Mouse (Mus musculus): ENCODE measurements at regions not wholly inside any gene's neighbourhood (a gene's known extent, or its start where the extent isn't known, plus 50 kb on each side); places are given as distances from the start of the nearest gene placed in this dataset.
A peak's percentile ranks its signal among the peaks of the same experiment; 100 is the strongest.

GRCm38 (mm10) chr1:137226479-137227097 is 266.3 kb upstream of the Nr5a2 start:
- peaks cover 3% of the 10 kb centered on the region for H3K9me3 ChIP-seq (replicated peaks; ENCODE audit: low read length)
- DNase-seq (ENCODE audit: extremely low read depth) = peak; percentile 20
- no peaks in the 10 kb centered on the region for H3K79me2 ChIP-seq (replicated peaks; ENCODE audit: control insufficient read depth, extremely low read depth, insufficient read depth, poor library complexity, severe bottlenecking)
- no peaks in the 10 kb centered on the region for H3K27me3 ChIP-seq (replicated peaks)
- H3K27ac ChIP-seq (ENCODE audit: insufficient read depth, low read depth) = no peak overlapping the region
- dilution Hi-C loops (cut with MboI; ENCODE audit: extremely low pct_ligation_motif_present, extremely low pct_unique_long_range_greater_than_20kb, low sequenced_read_pairs) = no loop called here
- no peak overlapping the region for H3K9ac ChIP-seq (ENCODE audit: insufficient read depth, low read depth)
- in situ Hi-C loops (cut with MboI; ENCODE audit: low pct_ligation_motif_present, low pct_unique_long_range_greater_than_20kb, low sequenced_read_pairs) = no loop called here
- no peaks in the 10 kb centered on the region; a peak in 2 of 4 replicates for H3K4me1 ChIP-seq (ENCODE audit: control insufficient read depth in 1 of 2, insufficient read depth in 2 of 2)
- H3K4me2 ChIP-seq (ENCODE audit: insufficient read depth, low read depth, poor library complexity, severe bottlenecking) = no peak overlapping the region
- H3K4me3 ChIP-seq (replicated peaks in 1 of 3; ENCODE audit: low read depth in 2 of 3, low read length in 2 of 3, poor library complexity in 1 of 3) = no peak overlapping the region
- H3K36me3 ChIP-seq (replicated peaks in 1 of 2; ENCODE audit: control insufficient read depth in 1 of 2, insufficient read depth in 1 of 2, low read length in 1 of 2) = no peaks in the 10 kb centered on the region
- TF ChIP-seq CTCF (conservative IDR thresholded peaks at IDR 0.05 in 1 of 2, IDR thresholded peaks at IDR 0.05 in 1 of 2; ENCODE audit: low read depth in 2 of 2, low read length in 2 of 2) = peak; percentile 38 to 43; a peak in 3 of 4 replicates
- no peak for TF ChIP-seq MXI1 (IDR thresholded peaks at IDR 0.05; ENCODE audit: low read depth, low read length)
- TF ChIP-seq BHLHE40 (IDR thresholded peaks at IDR 0.05; ENCODE audit: low read depth, low read length) = no peak

- H3K4me2 ChIP-seq (ENCODE audit: insufficient read depth, low read depth, poor library complexity, severe bottlenecking) = no peak overlapping the region
- no peaks in the 10 kb centered on the region for H3K27me3 ChIP-seq (replicated peaks)
- 0 out of 2 replicates have a peak, but pooled peaks have one; percentile 8 for TF ChIP-seq ZC3H11A (IDR thresholded peaks at IDR 0.05; ENCODE audit: low read depth, low read length)
- peak; percentile 84 for TF ChIP-seq RAD21 (IDR thresholded peaks at IDR 0.05; ENCODE audit: low read depth, low read length)
- no peak for TF ChIP-seq RCOR1 (conservative IDR thresholded peaks at IDR 0.05; ENCODE audit: low read depth, low read length)
- TF ChIP-seq CTCF (conservative IDR thresholded peaks at IDR 0.05 in 1 of 2, IDR thresholded peaks at IDR 0.05 in 1 of 2; ENCODE audit: low read depth in 2 of 2, low read length in 2 of 2) = peak; percentile 61 to 77
- TF ChIP-seq SMC3 (IDR thresholded peaks at IDR 0.05; ENCODE audit: low read depth, low read length) = peak; percentile 61
- H3K9me3 ChIP-seq (replicated peaks; ENCODE audit: low read length) = peaks cover 3% of the 10 kb centered on the region
- H3K79me2 ChIP-seq (replicated peaks; ENCODE audit: control insufficient read depth, extremely low read depth, insufficient read depth, poor library complexity, severe bottlenecking) = no peaks in the 10 kb centered on the region
- H3K4me1 ChIP-seq (ENCODE audit: control insufficient read depth in 1 of 2, insufficient read depth in 2 of 2) = no peaks in the 10 kb centered on the region; a peak in 2 of 4 replicates
- H3K9ac ChIP-seq (ENCODE audit: insufficient read depth, low read depth) = no peak overlapping the region
- no peak overlapping the region for H3K27ac ChIP-seq (ENCODE audit: insufficient read depth, low read depth)
- H3K36me3 ChIP-seq (replicated peaks in 1 of 2; ENCODE audit: control insufficient read depth in 1 of 2, insufficient read depth in 1 of 2, low read length in 1 of 2) = no peaks in the 10 kb centered on the region
- DNase-seq (ENCODE audit: extremely low read depth) = peak; percentile 33
- in situ Hi-C loops (cut with MboI; ENCODE audit: low pct_ligation_motif_present, low pct_unique_long_range_greater_than_20kb, low sequenced_read_pairs) = no loop called here
- no peak overlapping the region for H3K4me3 ChIP-seq (replicated peaks in 1 of 3; ENCODE audit: low read depth in 2 of 3, low read length in 2 of 3, poor library complexity in 1 of 3)
- dilution Hi-C loops (cut with MboI; ENCODE audit: extremely low pct_ligation_motif_present, extremely low pct_unique_long_range_greater_than_20kb, low sequenced_read_pairs) = no loop called here
Measured at GRCm38 (mm10) chr1:137225418-137225817, 265.2 kb upstream of the Nr5a2 start.

GRCm38 (mm10) chr1:137223052-137223451 is 262.8 kb upstream of the Nr5a2 start:
- in situ Hi-C loops (cut with MboI; ENCODE audit: low pct_ligation_motif_present, low pct_unique_long_range_greater_than_20kb, low sequenced_read_pairs) = loop anchor here (25.0 kb wide), 1 partner anchor 686 kb away; no protein-coding TSS in a partner anchor
- peak overlapping the region; percentile 54 for H3K4me2 ChIP-seq (ENCODE audit: insufficient read depth, low read depth, poor library complexity, severe bottlenecking)

More at GRCm38 (mm10) chr1:137223052-137223451, 262.8 kb upstream of the Nr5a2 start:
- H3K9me3 ChIP-seq (replicated peaks; ENCODE audit: low read length) = peaks cover 3% of the 10 kb centered on the region
- H3K27ac ChIP-seq (ENCODE audit: insufficient read depth, low read depth) = no peak overlapping the region
- DNase-seq (ENCODE audit: extremely low read depth) = no peak
- no peaks in the 10 kb centered on the region for H3K79me2 ChIP-seq (replicated peaks; ENCODE audit: control insufficient read depth, extremely low read depth, insufficient read depth, poor library complexity, severe bottlenecking)
- no peak overlapping the region for H3K4me3 ChIP-seq (replicated peaks in 1 of 3; ENCODE audit: low read depth in 2 of 3, low read length in 2 of 3, poor library complexity in 1 of 3)
- no peaks in the 10 kb centered on the region for H3K27me3 ChIP-seq (replicated peaks)
- H3K9ac ChIP-seq (ENCODE audit: insufficient read depth, low read depth) = no peak overlapping the region
- TF ChIP-seq RAD21 (IDR thresholded peaks at IDR 0.05; ENCODE audit: low read depth, low read length) = no peak
- TF ChIP-seq HCFC1 (IDR thresholded peaks at IDR 0.05; ENCODE audit: low read depth, low read length) = no peak
- no peak for TF ChIP-seq UBTF (IDR thresholded peaks at IDR 0.05; ENCODE audit: low read depth, low read length)
- no peak for TF ChIP-seq JUND (conservative IDR thresholded peaks at IDR 0.05; ENCODE audit: low read depth, low read length)
- no peak for TF ChIP-seq MXI1 (IDR thresholded peaks at IDR 0.05; ENCODE audit: low read depth, low read length)
- TF ChIP-seq CHD1 (IDR thresholded peaks at IDR 0.05; ENCODE audit: low read depth, low read length) = no peak
- TF ChIP-seq MEF2A (IDR thresholded peaks at IDR 0.05; ENCODE audit: borderline replicate concordance, low read depth, low read length) = no peak
- no peak for TF ChIP-seq POLR2A (IDR thresholded peaks at IDR 0.05; ENCODE audit: low read depth, low read length)
- TF ChIP-seq MAZ (IDR thresholded peaks at IDR 0.05; ENCODE audit: low read depth, low read length) = no peak
- H3K36me3 ChIP-seq (replicated peaks in 1 of 2; ENCODE audit: control insufficient read depth in 1 of 2, insufficient read depth in 1 of 2, low read length in 1 of 2) = no peaks in the 10 kb centered on the region
- peaks cover 0 to 2% of the 10 kb centered on the region in 2 experiments; a peak in 2 of 4 replicates for H3K4me1 ChIP-seq (ENCODE audit: control insufficient read depth in 1 of 2, insufficient read depth in 2 of 2)
- dilution Hi-C loops (cut with MboI; ENCODE audit: extremely low pct_ligation_motif_present, extremely low pct_unique_long_range_greater_than_20kb, low sequenced_read_pairs) = no loop called here
